Mouse (Mus musculus): ENCODE data around the gene Ypel4. TPM values are rescaled to one million over a fixed set of nuclear protein-coding genes. Genes with fewer than 3 reads are reported as not detected.

The Ypel4 gene
- polyA plus RNA-seq, 1 experiment from 2014 or later = 12.3 TPM

DNA sequence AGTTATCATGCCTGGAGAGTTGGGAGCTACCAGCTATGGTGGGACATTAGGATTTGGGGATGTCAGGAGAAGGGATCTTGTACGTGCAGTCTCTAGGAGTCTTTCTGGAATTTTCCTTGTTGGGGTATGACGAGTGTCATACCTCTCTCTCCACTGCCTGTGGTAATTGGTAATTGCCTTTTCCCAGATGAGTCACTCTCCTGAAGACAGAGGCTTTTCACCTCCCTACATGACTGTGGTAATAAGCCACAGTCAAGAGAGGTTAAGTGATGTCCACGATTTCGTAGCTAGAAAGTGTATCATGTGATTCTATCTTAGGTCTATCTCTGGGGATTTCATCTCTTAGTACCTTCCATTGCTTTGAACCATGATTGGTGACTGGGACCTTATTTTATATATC is 38.6 kb downstream of the Ypel4 start:
- 82% methylated on average over 4 of the region's 4 CpGs for WGBS
- H3K27me3 ChIP-seq = no peaks in the 10 kb centered on the region
- H3K9me3 ChIP-seq = no peaks in the 10 kb centered on the region
- H3K9ac ChIP-seq = no peak overlapping the region
- H3K4me3 ChIP-seq = no peak overlapping the region
- H3K4me2 ChIP-seq (replicated peaks) = no peak overlapping the region
- no peak for ATAC-seq (ENCODE audit: insufficient number of reproducible peaks, insufficient read depth, low FRiP score, low TSS enrichment)
- H3K36me3 ChIP-seq = no peaks in the 10 kb centered on the region
- H3K27ac ChIP-seq = no peak overlapping the region
- peaks cover 7% of the 10 kb centered on the region for H3K4me1 ChIP-seq

DNA sequence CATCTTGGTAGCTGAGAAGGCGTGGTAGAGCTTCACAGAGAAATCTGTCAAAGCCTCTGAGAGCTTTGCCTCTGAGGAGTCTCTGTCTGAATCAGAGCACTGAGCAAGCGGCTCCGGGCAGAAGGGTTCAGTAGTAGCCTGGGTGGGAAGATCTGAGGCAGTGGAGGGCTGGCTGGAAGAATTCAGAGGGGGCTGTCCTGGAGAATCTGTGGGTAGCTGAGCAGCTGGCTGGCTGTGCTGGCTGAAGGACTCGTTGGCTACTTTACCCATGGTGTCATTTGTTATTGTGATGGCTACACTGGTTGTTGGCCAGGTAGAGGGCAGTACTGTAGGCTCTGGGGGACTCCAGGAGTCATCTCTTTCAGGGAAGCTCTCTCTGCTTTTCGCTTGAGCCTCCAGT is 39.3 kb downstream of the Ypel4 start:
- Histone ChIP-seq H3K9ac (no peak overlapping the region), H3K27me3 (no peaks in the 10 kb centered on the region), H3K4me2 (replicated peaks) (no peak overlapping the region), H3K36me3 (no peaks in the 10 kb centered on the region), H3K4me1 (peaks cover 7% of the 10 kb centered on the region), H3K9me3 (no peaks in the 10 kb centered on the region), H3K4me3 (no peak overlapping the region), H3K27ac (no peak overlapping the region)
- WGBS = 83% methylated on average over 5 of the region's 5 CpGs
- no peak for ATAC-seq (ENCODE audit: insufficient number of reproducible peaks, insufficient read depth, low FRiP score, low TSS enrichment)

DNA sequence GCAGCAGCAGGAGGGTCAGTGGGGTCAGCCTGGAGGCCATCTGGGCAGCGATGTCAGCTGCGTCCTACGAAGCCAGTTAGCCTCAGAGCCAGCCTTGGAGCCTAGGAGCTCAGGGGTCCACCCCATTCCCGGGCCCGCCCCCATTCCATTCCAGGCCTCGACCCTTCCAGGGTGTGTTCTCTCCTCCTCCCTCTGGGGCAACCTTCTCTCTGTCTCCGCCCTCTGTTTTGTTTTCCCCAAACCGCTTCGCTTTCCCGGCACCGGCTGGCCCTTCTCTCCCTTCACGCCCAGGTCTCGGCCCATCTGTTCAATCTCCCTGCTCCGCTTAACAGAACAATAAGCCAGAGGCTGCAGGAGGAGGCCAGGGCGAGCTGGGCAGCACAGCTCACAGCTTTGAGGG is 40.9 kb downstream of the Ypel4 start:
- peaks cover 7% of the 10 kb centered on the region for H3K4me1 ChIP-seq
- H3K9me3 ChIP-seq = no peaks in the 10 kb centered on the region
- H3K9ac ChIP-seq = peak overlapping the region; percentile 44; the same call in 1 of the 2 replicates
- H3K27me3 ChIP-seq = no peaks in the 10 kb centered on the region
- peak; percentile 86 for ATAC-seq (ENCODE audit: insufficient number of reproducible peaks, insufficient read depth, low FRiP score, low TSS enrichment)
- no peaks in the 10 kb centered on the region for H3K36me3 ChIP-seq
- peak overlapping the region; percentile 63 for H3K4me2 ChIP-seq (replicated peaks)
- under 1% methylated on average over 14 of the region's 15 CpGs for WGBS
- H3K27ac ChIP-seq = peak overlapping the region; percentile 76
- peak overlapping the region; percentile 30 for H3K4me3 ChIP-seq

- peaks cover 7% of the 10 kb centered on the region for H3K4me1 ChIP-seq
- H3K36me3 ChIP-seq = no peaks in the 10 kb centered on the region
- peak within 1 kb of the TSS; percentile 30 for H3K4me3 ChIP-seq
- no peaks in the 10 kb centered on the region for H3K27me3 ChIP-seq
- peak within 1 kb of the TSS; percentile 44; the same call in 1 of the 2 replicates for H3K9ac ChIP-seq
- H3K27ac ChIP-seq = peak within 1 kb of the TSS; percentile 76
- 64% methylated on average over 9 of the region's 9 CpGs for WGBS
- ATAC-seq (ENCODE audit: insufficient number of reproducible peaks, insufficient read depth, low FRiP score, low TSS enrichment) = peak; percentile 22; the same call in 1 of the 2 replicates
- peak within 1 kb of the TSS; percentile 63 for H3K4me2 ChIP-seq (replicated peaks)
- H3K9me3 ChIP-seq = no peaks in the 10 kb centered on the region
Observed at GRCm38 (mm10) chr2:84775241-84775640, 41.4 kb downstream of the Ypel4 start, which contains the start of gene Serping1. TSS of gene Serping1 (minus strand) at chr2:84775444.

GRCm38 (mm10) chr2:84775665-84776064 is 41.8 kb downstream of the Ypel4 start:
- Histone ChIP-seq H3K4me3 (no peak overlapping the region), H3K27me3 (no peaks in the 10 kb centered on the region), H3K27ac (no peak overlapping the region), H3K9ac (no peak overlapping the region), H3K9me3 (no peaks in the 10 kb centered on the region), H3K4me1 (peaks cover 7% of the 10 kb centered on the region), H3K4me2 (replicated peaks) (no peak overlapping the region), H3K36me3 (no peaks in the 10 kb centered on the region)
- WGBS = 84% methylated on average over 6 of the region's 6 CpGs
- no peak for ATAC-seq (ENCODE audit: insufficient number of reproducible peaks, insufficient read depth, low FRiP score, low TSS enrichment)

- no peak overlapping the region for H3K4me2 ChIP-seq (replicated peaks)
- H3K27me3 ChIP-seq = no peaks in the 10 kb centered on the region
- WGBS = 59% methylated on average over 3 of the region's 3 CpGs
- H3K9ac ChIP-seq = no peak overlapping the region
- no peak overlapping the region for H3K27ac ChIP-seq
- no peaks in the 10 kb centered on the region for H3K9me3 ChIP-seq
- no peak for ATAC-seq (ENCODE audit: insufficient number of reproducible peaks, insufficient read depth, low FRiP score, low TSS enrichment)
- H3K36me3 ChIP-seq = no peaks in the 10 kb centered on the region
- H3K4me1 ChIP-seq = peaks cover 7% of the 10 kb centered on the region
- H3K4me3 ChIP-seq = no peak overlapping the region
Observed at GRCm38 (mm10) chr2:84777706-84778105, 43.8 kb downstream of the Ypel4 start.

DNA sequence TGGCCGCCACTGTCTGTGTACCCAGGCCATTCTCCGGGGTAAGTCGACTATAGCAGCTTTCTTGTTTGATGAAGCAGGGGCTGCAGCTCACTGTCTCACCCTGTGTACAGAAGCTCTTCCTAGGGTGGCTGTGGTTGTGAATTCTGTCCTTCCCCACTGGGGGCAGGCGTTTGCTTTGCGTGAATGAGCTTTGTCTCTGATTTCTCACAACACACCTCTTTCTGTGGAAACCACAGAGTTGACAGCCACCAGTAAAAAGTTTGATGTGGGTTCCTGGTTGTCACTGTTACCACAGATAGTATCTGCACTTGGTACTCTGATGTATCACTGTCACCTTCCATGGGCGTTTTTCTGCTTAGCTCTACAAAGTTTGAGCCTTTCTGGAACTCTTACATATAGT is 45.4 kb downstream of the Ypel4 start:
- no peak overlapping the region for H3K27ac ChIP-seq
- WGBS = 57% methylated on average over 6 of the region's 6 CpGs

DNA sequence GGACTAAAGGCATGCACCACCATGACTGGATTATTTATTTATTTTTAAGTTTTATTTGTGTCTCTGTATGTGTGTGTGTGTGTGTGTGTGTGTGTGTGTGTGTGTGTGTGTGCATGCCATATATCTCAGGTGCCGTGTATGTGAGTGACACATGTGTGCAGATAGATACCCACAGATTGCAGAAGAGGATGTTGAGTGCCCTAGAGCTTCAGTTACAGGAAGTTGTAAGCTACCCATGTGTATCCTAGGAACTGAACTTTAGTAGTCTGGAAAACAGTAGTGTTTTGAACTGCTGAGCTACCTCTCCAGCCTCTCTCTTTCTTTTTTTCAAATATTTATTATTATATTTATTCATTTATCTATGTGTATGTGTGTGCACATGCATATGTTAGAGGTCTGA is 49.5 kb downstream of the Ypel4 start:
- Histone ChIP-seq H3K4me2 (replicated peaks) (no peak overlapping the region), H3K9me3 (no peaks in the 10 kb centered on the region), H3K27ac (no peak overlapping the region), H3K9ac (no peak overlapping the region), H3K4me1 (no peaks in the 10 kb centered on the region), H3K36me3 (no peaks in the 10 kb centered on the region), H3K4me3 (no peak overlapping the region), H3K27me3 (no peaks in the 10 kb centered on the region)
- no peak for ATAC-seq (ENCODE audit: insufficient number of reproducible peaks, insufficient read depth, low FRiP score, low TSS enrichment)
- 88% methylated on average over 1 of the region's 1 CpGs for WGBS

More for the DNA sequence above, 45.4 kb downstream of the Ypel4 start:
- Histone ChIP-seq H3K9ac (no peak overlapping the region), H3K4me3 (no peak overlapping the region), H3K4me2 (replicated peaks) (no peak overlapping the region), H3K27me3 (no peaks in the 10 kb centered on the region), H3K36me3 (no peaks in the 10 kb centered on the region), H3K4me1 (peaks cover 6% of the 10 kb centered on the region), H3K9me3 (no peaks in the 10 kb centered on the region)
- no peak for ATAC-seq (ENCODE audit: insufficient number of reproducible peaks, insufficient read depth, low FRiP score, low TSS enrichment)

- H3K4me3 ChIP-seq = no peak overlapping the region
- H3K36me3 ChIP-seq = no peaks in the 10 kb centered on the region
- 77% methylated on average over 3 of the region's 3 CpGs for WGBS
- H3K9ac ChIP-seq = no peak overlapping the region
- no peak overlapping the region for H3K27ac ChIP-seq
- H3K9me3 ChIP-seq = no peaks in the 10 kb centered on the region
- ATAC-seq (ENCODE audit: insufficient number of reproducible peaks, insufficient read depth, low FRiP score, low TSS enrichment) = no peak
- no peaks in the 10 kb centered on the region for H3K4me1 ChIP-seq
- H3K27me3 ChIP-seq = no peaks in the 10 kb centered on the region
- no peak overlapping the region for H3K4me2 ChIP-seq (replicated peaks)
Observed at GRCm38 (mm10) chr2:84783840-84784566, 50.1 kb downstream of the Ypel4 start.

MicroRNAs within 50 kb of the gene (microRNA counts, 519-probe panel; counts per million panel counts)
- microRNA mmu-miR-130a = 7,262 counts per million, percentile 98 among the panel's probes with 10 or more counts

Small RNA genes lying within 50 kb of the gene (microRNA-seq; reads per million reads assigned to microRNA genes)
- gene Mir130a = 35,334 reads per million, percentile 99 among the genes with 10 or more reads in this experiment

Other genes starting within 250 kb of the Ypel4 start
- 45.5 and 49.0 TPM in 2 replicates for gene Ctnnd1, start 83.3 kb upstream of the Ypel4 start, polyA plus RNA-seq (2016; fragmentation: Nextera tagmentation; extraction: Ambion mirVana)
- gene Btbd18, start 75.0 kb upstream of the Ypel4 start, polyA plus RNA-seq (2016; fragmentation: Nextera tagmentation; extraction: Ambion mirVana) = 0.36 and 0.47 TPM in 2 replicates
- 348 and 377 TPM in 2 replicates for gene Selenoh, start 63.3 kb upstream of the Ypel4 start, polyA plus RNA-seq (2016; fragmentation: Nextera tagmentation; extraction: Ambion mirVana)
- not detected in 2 replicates for gene Gm28635, start 56.0 kb upstream of the Ypel4 start, polyA plus RNA-seq (2016; fragmentation: Nextera tagmentation; extraction: Ambion mirVana)
- gene Med19, start 55.7 kb upstream of the Ypel4 start, polyA plus RNA-seq (2016; fragmentation: Nextera tagmentation; extraction: Ambion mirVana) = 38.0 and 40.7 TPM in 2 replicates
- gene Tmx2, start 54.9 kb upstream of the Ypel4 start, polyA plus RNA-seq (2016; fragmentation: Nextera tagmentation; extraction: Ambion mirVana) = 118 and 122 TPM in 2 replicates
- 31.2 and 33.9 TPM in 2 replicates for gene Zdhhc5, start 18.9 kb upstream of the Ypel4 start, polyA plus RNA-seq (2016; fragmentation: Nextera tagmentation; extraction: Ambion mirVana)
- 41.9 and 43.8 TPM in 2 replicates for gene Clp1, start 6.7 kb upstream of the Ypel4 start, polyA plus RNA-seq (2016; fragmentation: Nextera tagmentation; extraction: Ambion mirVana)
- gene Gm19426, start 9.6 kb downstream of the Ypel4 start, polyA plus RNA-seq (2016; fragmentation: Nextera tagmentation; extraction: Ambion mirVana) = 13.0 and 13.9 TPM in 2 replicates
- 24.7 and 24.9 TPM in 2 replicates for gene Serping1, start 41.4 kb downstream of the Ypel4 start, polyA plus RNA-seq (2016; fragmentation: Nextera tagmentation; extraction: Ambion mirVana)
- 32.9 and 33.5 TPM in 2 replicates for gene Ube2l6, start 64.8 kb downstream of the Ypel4 start, polyA plus RNA-seq (2016; fragmentation: Nextera tagmentation; extraction: Ambion mirVana)
- gene Smtnl1, start 88.6 kb downstream of the Ypel4 start, polyA plus RNA-seq (2016; fragmentation: Nextera tagmentation; extraction: Ambion mirVana) = 0.13 and 0.23 TPM in 2 replicates
- gene Timm10, start 92.9 kb downstream of the Ypel4 start, polyA plus RNA-seq (2016; fragmentation: Nextera tagmentation; extraction: Ambion mirVana) = 39.4 and 41.3 TPM in 2 replicates
- 19.0 and 19.6 TPM in 2 replicates for gene Slc43a1, start 104.8 kb downstream of the Ypel4 start, polyA plus RNA-seq (2016; fragmentation: Nextera tagmentation; extraction: Ambion mirVana)
- 5.2 and 5.4 TPM in 2 replicates for gene Rtn4rl2, start 152.7 kb downstream of the Ypel4 start, polyA plus RNA-seq (2016; fragmentation: Nextera tagmentation; extraction: Ambion mirVana)
- gene Slc43a3, start 202.5 kb downstream of the Ypel4 start, polyA plus RNA-seq (2016; fragmentation: Nextera tagmentation; extraction: Ambion mirVana) = 30.4 and 35.9 TPM in 2 replicates
- 0.60 and 0.93 TPM in 2 replicates for gene Prg2, start 246.4 kb downstream of the Ypel4 start, polyA plus RNA-seq (2016; fragmentation: Nextera tagmentation; extraction: Ambion mirVana)

Measured in embryonic facial prominence, embryonic 12.5 days (tissue).